Mouse (Mus musculus): ENCODE measurements at regions not wholly inside any gene's neighbourhood (a gene's known extent, or its start where the extent isn't known, plus 50 kb on each side); places are given as distances from the start of the nearest gene placed in this dataset.

DNA sequence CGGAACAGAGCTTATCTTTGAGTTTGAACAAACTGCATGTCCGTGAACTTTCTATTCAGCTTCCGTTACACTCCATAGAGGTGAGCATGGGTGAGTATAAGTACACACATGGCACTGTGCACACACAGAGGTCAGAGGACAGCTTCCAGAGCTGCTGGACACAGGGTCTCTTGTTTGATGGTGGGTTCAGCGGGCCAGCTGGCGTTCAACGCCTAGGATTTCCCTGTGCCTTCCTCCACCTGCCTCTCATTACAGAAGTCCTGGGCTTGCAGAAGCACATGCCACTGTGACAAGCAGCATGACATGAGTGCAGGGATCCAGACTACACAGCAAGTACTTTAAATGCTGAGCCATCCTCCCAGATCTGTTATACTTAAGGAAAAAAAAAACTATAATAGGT lies 101.4 kb upstream of the Esrrg start:
- no peak for TF ChIP-seq CTCF (IDR thresholded peaks at IDR 0.05; ENCODE audit: low read depth)
- no peak for TF ChIP-seq EP300 (optimal IDR thresholded peaks at IDR 0.05)

Data from stomach, postnatal 0 days (tissue).